Mouse (Mus musculus): Measurements from ENCODE around the gene Nphp3.

Gene Nphp3

DNA sequence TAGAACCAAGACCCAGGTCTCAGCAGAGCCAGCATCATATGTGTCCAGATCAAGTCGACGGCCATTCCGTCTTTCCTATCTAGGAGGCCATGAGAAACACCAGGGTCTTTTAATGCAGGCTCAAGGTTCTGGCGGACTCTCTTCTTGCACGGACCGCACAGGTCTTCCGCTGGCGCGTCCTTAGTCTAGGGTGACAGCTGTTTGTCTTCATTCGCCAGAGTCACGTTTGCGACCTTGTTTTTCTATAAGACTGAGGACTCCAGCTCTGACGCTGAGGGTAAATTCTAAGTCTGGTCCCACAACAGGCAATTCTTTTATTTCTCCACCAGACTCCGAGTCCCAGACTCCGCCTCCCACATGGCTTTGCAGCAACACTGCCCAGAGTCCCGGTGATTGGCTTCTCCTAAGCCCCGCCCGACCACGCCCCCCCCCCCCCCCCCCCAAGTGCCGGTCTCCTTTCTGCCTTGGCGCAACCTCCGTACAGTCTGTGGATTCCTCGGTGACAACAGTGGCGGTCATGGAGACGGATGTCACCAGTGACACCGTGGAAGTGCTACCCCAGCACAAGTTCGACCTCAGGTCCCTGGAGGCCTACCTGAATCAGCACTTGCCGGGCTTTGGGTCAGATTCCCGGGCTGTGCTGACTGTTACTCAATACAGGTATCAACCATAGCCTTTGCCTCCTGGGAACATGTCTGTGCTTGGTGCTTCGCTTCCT lies 61.1 kb downstream of the Nphp3 start, which contains the start of gene Acad11:
Gene Acad11, plus strand, starts transcription at position 134 of the 718 bp plus-strand sequence.
- peak; percentile 97 for DNase-seq (ENCODE audit: inconsistent ontology term)

DNA sequence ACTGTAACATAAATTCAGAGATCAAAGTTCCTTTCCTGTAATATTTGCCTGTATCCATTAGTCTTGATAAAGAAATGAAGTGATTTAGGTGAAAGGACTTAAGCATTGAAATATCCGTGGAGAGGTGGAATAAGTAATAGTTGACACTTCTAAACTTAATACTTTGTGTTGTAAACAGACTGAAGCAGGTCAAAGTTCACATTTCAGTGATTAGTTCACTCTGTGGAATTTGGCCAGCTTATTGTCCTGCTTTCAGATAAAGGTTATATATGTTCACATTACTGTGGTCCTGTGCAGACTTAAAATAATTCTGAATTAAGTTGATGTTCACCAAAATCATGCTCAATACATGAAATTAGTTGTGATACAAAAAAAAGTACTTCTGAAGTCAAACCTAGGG lies 62.2 kb downstream of the Nphp3 start:
- DNase-seq (ENCODE audit: inconsistent ontology term) = no peak

DNA sequence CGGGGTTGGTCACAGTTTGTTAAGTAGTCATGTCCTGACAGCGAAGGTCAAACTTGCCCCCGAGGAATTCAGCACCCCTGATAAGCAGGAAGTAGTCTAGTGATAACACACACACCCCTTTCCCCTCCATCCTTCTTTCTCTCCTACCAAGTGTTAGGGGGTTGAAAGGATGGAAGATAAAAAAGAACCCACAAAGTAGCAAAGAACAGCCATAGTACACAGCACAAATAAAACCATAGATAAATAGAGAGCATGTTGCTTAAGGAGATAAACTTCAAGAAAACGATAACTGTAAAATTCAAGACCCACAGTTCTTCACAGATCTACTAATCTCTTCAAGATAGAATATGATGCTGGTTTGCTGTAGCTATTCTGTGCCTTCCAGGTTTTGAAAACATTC lies 67.9 kb downstream of the Nphp3 start:
- no peak for DNase-seq (ENCODE audit: inconsistent ontology term)

DNA sequence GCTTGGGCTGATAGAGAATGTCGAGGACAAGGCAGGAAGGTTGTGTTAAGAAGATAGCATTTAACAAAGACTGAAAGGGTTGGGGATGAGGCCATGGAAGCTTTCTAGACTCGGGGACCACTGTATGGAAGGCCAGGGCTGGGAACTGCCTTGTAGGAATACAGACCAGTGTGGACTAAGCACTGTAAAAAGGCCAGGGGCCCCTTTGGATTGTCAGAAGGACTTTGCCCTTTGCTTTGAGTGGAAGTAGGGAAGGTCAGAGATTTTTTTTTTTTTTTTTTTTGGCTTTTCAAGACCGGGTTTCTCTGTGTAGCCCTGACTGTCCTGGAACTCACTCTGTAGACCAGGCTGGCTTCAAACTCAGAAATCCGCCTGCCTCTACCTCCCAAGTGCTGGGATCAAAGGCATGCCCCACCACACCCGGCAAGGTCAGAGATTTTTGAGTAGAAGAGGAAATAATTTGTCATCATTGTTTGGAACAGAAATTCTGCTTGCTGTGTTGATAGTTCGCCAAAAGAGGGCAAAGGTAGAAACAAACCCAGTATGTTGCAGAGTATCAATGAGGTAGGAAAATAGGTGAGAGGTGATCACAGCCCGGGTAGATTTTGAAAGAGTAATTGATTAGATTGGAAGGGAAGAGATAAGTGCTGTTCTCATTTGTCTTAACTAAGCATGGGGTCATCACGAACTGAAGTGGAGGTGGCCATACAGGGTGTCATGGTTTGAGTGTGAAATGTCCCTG lies 68.7 kb downstream of the Nphp3 start:
- DNase-seq (ENCODE audit: inconsistent ontology term) = no peak

DNA sequence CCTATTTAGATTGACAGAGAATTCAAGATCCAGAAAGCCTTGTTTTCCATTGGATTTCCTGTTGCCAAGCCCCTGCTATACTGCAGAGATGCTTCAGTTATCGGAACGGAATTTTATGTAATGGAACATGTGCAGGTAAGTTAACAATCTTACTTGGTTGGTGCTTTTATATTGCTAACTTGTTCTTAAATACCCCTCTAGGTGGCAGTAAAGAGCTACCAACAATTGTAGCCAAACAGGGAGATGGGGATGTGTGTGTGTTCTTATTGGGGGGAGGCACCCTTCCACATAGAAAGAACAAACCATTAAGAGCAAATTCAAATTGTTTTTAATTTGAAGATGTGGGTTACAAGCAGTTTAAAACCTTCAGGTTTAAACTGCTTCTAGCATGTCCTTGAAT lies 73.5 kb downstream of the Nphp3 start:
- DNase-seq (ENCODE audit: inconsistent ontology term) = no peak

DNA sequence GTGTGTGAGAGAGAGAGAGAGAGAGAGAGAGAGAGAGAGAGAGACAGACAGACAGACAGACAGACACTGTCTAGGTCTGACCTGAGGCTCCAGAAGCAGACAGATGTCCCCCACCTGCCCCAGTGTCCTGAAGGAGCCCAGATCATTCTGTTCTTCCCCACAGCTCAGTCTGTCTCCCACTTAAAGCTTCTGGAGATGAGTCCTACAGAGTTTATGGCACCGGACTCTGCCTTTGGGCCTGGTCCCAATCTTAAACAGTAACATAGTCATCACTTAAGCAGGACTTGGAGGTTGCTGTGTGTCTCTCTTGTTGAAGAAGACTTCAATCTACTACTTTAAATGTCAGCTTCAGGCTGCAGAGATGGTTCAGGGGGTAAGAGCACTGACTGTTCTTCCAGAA lies 76.4 kb downstream of the Nphp3 start:
- DNase-seq (ENCODE audit: inconsistent ontology term) = no peak

DNA sequence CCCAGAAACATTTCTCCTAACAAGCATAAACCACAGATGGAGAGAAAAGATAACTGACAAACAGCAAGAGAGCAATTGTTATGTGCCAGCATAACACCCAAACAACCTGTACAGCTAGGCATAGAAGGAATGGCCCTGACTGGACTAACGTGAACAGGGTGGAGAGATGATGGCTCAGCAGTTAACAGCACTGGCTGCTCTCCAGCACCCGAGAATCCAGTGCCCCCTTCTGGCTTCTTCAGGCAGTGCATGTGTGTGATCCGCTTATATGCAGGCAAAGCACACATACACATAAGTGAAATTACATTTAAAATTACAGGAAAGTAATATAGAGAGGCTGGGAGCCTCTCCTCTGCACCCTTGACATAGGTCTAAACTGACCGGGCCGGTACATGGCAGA lies 77.0 kb downstream of the Nphp3 start:
- no peak for DNase-seq (ENCODE audit: inconsistent ontology term)

DNA sequence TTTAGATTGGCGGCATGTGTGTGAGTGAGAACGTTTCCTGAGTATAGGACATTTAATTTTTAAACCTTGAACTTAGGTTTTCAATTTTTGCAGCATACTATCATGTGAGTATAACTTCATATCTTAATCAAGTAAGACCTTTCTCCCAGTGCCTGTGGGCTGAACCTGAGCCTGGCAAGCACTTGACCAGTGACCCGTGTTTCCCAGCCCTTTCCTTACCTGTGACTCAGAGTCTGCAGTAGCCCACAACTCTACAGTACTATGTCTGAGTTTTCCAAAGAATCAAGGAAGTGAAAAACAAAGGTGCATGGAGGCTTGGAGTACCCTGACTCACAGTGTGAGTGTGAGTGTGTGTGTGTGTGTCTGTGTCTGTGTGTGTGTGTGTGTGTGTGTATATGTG lies 77.7 kb downstream of the Nphp3 start:
- DNase-seq (ENCODE audit: inconsistent ontology term) = no peak

DNA sequence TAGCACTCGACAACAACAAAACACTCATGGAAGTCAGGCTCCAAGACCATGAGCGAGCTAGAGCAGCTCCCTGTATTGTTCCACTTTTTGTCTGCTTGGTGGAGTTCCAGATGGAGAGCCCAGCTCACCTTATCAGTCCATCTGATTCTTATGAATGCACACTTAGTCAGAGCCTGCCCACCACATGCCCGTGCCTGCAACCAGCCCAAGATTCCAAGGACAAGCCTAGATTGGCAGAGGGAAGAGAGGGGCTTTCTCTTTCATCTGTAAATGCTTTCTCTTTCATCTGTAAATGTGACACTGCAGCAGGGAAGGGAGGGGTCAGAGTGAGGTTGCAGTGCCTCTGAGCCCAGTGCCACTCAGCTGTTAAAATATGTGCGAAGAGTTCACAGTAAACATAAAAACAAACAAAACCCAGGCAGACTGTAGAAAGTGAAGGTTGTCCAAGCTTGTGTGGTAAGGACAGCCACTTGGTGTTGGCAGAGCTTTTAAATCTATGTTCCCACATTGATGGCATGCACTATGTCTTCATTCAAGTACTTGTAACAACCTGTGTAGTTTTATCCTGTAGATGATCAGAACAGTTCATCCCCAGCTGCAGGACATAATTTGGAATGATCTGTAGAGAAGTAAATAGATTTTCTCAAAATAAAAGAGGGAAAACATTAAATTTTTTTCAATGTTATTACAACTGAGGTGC lies 83.5 kb downstream of the Nphp3 start:
- DNase-seq (ENCODE audit: inconsistent ontology term) = no peak

DNA sequence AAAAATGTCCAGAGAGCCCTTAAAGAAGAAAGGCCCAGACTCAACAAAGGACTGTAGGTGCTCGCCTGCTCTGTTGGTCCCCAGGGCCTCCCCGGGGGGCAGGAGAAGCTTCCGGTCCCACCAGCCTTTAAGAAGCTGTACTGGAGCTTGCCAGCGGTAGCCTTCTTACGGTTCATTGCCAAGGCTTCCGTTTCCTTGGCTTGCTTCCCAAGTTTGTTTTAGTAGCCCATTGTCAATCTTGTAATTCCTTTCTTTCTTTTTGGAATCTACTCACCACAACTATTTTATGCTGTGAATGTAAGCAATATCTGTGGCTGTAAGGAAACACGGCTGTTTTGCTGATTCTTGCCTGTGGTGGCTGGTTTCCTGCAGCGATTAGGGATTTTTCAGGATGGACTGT lies 86.2 kb downstream of the Nphp3 start:
- peak; percentile 84 for DNase-seq (ENCODE audit: inconsistent ontology term)

DNA sequence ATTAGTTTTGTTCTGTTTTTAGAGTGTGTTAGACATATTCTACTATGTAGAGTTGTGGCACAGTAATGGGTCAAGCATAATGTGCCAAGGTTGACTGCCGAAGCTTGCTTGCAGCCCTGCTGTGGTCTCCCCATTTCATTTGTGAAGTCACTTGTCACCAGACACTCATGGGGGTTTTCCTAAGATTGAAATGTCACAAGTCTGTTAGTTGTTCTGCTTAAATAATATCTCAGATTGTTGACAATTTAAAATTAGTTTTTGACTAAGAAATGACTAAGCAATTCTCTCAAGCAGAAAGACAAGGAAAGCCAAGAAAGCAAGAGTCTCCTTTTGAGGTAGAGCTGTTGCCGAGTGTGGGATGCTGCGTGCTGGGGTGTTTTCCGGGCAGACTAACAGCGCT lies 90.6 kb downstream of the Nphp3 start:
- DNase-seq (ENCODE audit: inconsistent ontology term) = no peak
